Mouse (Mus musculus) forebrain, embryonic 10.5 days (tissue): ENCODE data around the gene Nqo2. TPM values are rescaled to one million over a fixed set of nuclear protein-coding genes. Genes with fewer than 3 reads are reported as not detected.
"Not testable (repeated sequence)": the region's sequence is repeated elsewhere in the genome, so short reads cannot be mapped to it uniquely, and the experiment has no call there.

ENCODE experiments used
- DNase-seq: peaks from one replicate; pipeline ENCODE4 v3.0.0-alpha.2; 2017; ENCODE audit warnings: low spot score; ENCODE audit errors: extremely low spot score
- H3K27ac ChIP-seq: fragments of 300-500 bp; sonication (generic); 2 replicates; pipeline ENCODE4 v1.5.1; 2016; ENCODE audit warnings: mild to moderate bottlenecking
- H3K27me3 ChIP-seq: fragments of 300-500 bp; sonication (generic); 2 replicates; pipeline ENCODE4 v1.6.1; 2016; ENCODE audit warnings: mild to moderate bottlenecking; ENCODE audit not compliant: poor library complexity, severe bottlenecking
- H3K36me3 ChIP-seq: fragments of 300-500 bp; sonication (generic); replicated peaks from 2 replicates; pipeline ENCODE4 v1.6.1; 2016; ENCODE audit warnings: mild to moderate bottlenecking, moderate library complexity
- H3K4me1 ChIP-seq: fragments of 300-500 bp; sonication (generic); 2 replicates; pipeline ENCODE4 v1.6.1; 2016
- H3K4me3 ChIP-seq: fragments of 300-500 bp; sonication (generic); 2 replicates; pipeline ENCODE4 v1.5.1; 2016; ENCODE audit warnings: mild to moderate bottlenecking, moderate library complexity
- H3K9me3 ChIP-seq: fragments of 300-500 bp; sonication (generic); 2 replicates; pipeline ENCODE4 v1.6.1; 2016; ENCODE audit warnings: mild to moderate bottlenecking, moderate library complexity
- WGBS: fragments of 180-500 bp; shearing (Covaris S2); methylation state at CpG from one replicate; pipeline ENCODE4 v1.1.7; 2016; 5-methylcytosine and 5-hydroxymethylcytosine counted together
- polyA plus RNA-seq: library from polyadenylated mRNA; unstranded; fragments of >200 nt; fragmentation: Nextera tagmentation; extraction: Ambion mirVana; gene quantifications from 2 replicates; pipeline ENCODE4 v1.2.1, GENCODE M21; 2016

Gene Nqo2
- 21.8 and 24.7 TPM in 2 replicates for polyA plus RNA-seq

- peak; percentile 82 for DNase-seq
- 3% methylated on average over 22 of the region's 22 CpGs for WGBS
- Histone ChIP-seq H3K27ac (peak within 1 kb of the TSS; percentile 90), H3K4me3 (peak within 1 kb of the TSS; percentile 66), H3K9me3 (no peaks in the 10 kb centered on the region), H3K36me3 (no peaks in the 10 kb centered on the region), H3K27me3 (no peaks in the 10 kb centered on the region), H3K4me1 (peaks cover 18% of the 10 kb centered on the region)
Measured at GRCm38 (mm10) chr13:33964206-33965046, at the start of gene Nqo2. TSS of gene Nqo2 (plus strand) at chr13:33964687.

GRCm38 (mm10) chr13:33921041-33921440, 43.4 kb upstream of the Nqo2 start:
- H3K4me3 ChIP-seq: no peak overlapping the region
- H3K9me3 ChIP-seq: no peaks in the 10 kb centered on the region; the same call in 1 of the 2 replicates
- no peaks in the 10 kb centered on the region for H3K27me3 ChIP-seq
- no peak overlapping the region for H3K27ac ChIP-seq
- H3K36me3 ChIP-seq: peaks cover 27% of the 10 kb centered on the region
- no peaks in the 10 kb centered on the region for H3K4me1 ChIP-seq
- 90% methylated on average over 6 of the region's 6 CpGs for WGBS
- DNase-seq: no peak

GRCm38 (mm10) chr13:33921699-33922098, 42.8 kb upstream of the Nqo2 start:
- Histone ChIP-seq H3K36me3 (peaks cover 27% of the 10 kb centered on the region), H3K27ac (no peak overlapping the region), H3K4me1 (no peaks in the 10 kb centered on the region), H3K4me3 (no peak overlapping the region), H3K27me3 (no peaks in the 10 kb centered on the region), H3K9me3 (no peaks in the 10 kb centered on the region; the same call in 1 of the 2 replicates)
- 81% methylated on average over 5 of the region's 5 CpGs for WGBS
- no peak for DNase-seq

GRCm38 (mm10) chr13:33930281-33930680, 34.2 kb upstream of the Nqo2 start:
- H3K36me3 ChIP-seq: no peaks in the 10 kb centered on the region
- DNase-seq: no peak
- peaks cover 4% of the 10 kb centered on the region for H3K4me1 ChIP-seq
- H3K27ac ChIP-seq: no peak overlapping the region
- no peak overlapping the region for H3K4me3 ChIP-seq
- H3K9me3 ChIP-seq: no peaks in the 10 kb centered on the region
- WGBS: 80% methylated on average over 2 of the region's 2 CpGs
- H3K27me3 ChIP-seq: 0 out of 2 replicates have a peak, but pooled peaks cover 5% of the 10 kb centered on the region

GRCm38 (mm10) chr13:33930912-33931311, 33.6 kb upstream of the Nqo2 start:
- WGBS: 80% methylated on average over 3 of the region's 3 CpGs
- Histone ChIP-seq H3K27me3 (0 out of 2 replicates have a peak, but pooled peaks cover 5% of the 10 kb centered on the region), H3K4me3 (no peak overlapping the region), H3K4me1 (peaks cover 10% of the 10 kb centered on the region), H3K9me3 (no peaks in the 10 kb centered on the region), H3K27ac (no peak overlapping the region), H3K36me3 (no peaks in the 10 kb centered on the region)
- DNase-seq: no peak

GRCm38 (mm10) chr13:33934743-33935142, 29.7 kb upstream of the Nqo2 start:
- Histone ChIP-seq H3K36me3 (no peaks in the 10 kb centered on the region), H3K4me3 (peak overlapping the region; percentile 72; the same call in 1 of the 2 replicates), H3K27me3 (peaks cover 13% of the 10 kb centered on the region; the same call in 1 of the 2 replicates), H3K27ac (no peak overlapping the region), H3K4me1 (peaks cover 14% of the 10 kb centered on the region), H3K9me3 (no peaks in the 10 kb centered on the region)
- WGBS: 83% methylated on average over 6 of the region's 6 CpGs
- DNase-seq: no peak

GRCm38 (mm10) chr13:33935465-33936181, 28.9 kb upstream of the Nqo2 start:
- Histone ChIP-seq H3K36me3 (no peaks in the 10 kb centered on the region), H3K4me3 (peak overlapping the region; percentile 72), H3K9me3 (no peaks in the 10 kb centered on the region), H3K4me1 (peaks cover 14% of the 10 kb centered on the region), H3K27ac (peak overlapping the region; percentile 86), H3K27me3 (peaks cover 13% of the 10 kb centered on the region; the same call in 1 of the 2 replicates)
- WGBS: under 1% methylated on average over 44 of the region's 44 CpGs
- peak; percentile 58 for DNase-seq

- H3K27ac ChIP-seq: no peak overlapping the region
- WGBS: 89% methylated on average over 5 of the region's 5 CpGs
- DNase-seq: no peak
- no peak overlapping the region for H3K4me3 ChIP-seq
- H3K27me3 ChIP-seq: peaks cover 13% of the 10 kb centered on the region; the same call in 1 of the 2 replicates
- no peaks in the 10 kb centered on the region for H3K9me3 ChIP-seq
- peaks cover 14% of the 10 kb centered on the region for H3K4me1 ChIP-seq
- no peaks in the 10 kb centered on the region for H3K36me3 ChIP-seq
Measured at GRCm38 (mm10) chr13:33937151-33937550, 27.3 kb upstream of the Nqo2 start.

- peaks cover 13% of the 10 kb centered on the region; the same call in 1 of the 2 replicates for H3K27me3 ChIP-seq
- H3K4me1 ChIP-seq: peaks cover 14% of the 10 kb centered on the region
- not testable (repeated sequence) for H3K36me3 ChIP-seq, DNase-seq, H3K27ac ChIP-seq, H3K4me3 ChIP-seq, H3K9me3 ChIP-seq
Measured at GRCm38 (mm10) chr13:33937587-33937986, 26.9 kb upstream of the Nqo2 start.

GRCm38 (mm10) chr13:33941288-33941808, 23.1 kb upstream of the Nqo2 start:
- Histone ChIP-seq H3K9me3 (no peaks in the 10 kb centered on the region), H3K27ac (no peak overlapping the region), H3K27me3 (peaks cover 5% of the 10 kb centered on the region; the same call in 1 of the 2 replicates), H3K4me3 (no peak overlapping the region), H3K4me1 (no peaks in the 10 kb centered on the region), H3K36me3 (no peaks in the 10 kb centered on the region)
- DNase-seq: no peak
- WGBS: 88% methylated on average over 5 of the region's 5 CpGs

GRCm38 (mm10) chr13:33942212-33942779, 22.2 kb upstream of the Nqo2 start:
- Histone ChIP-seq H3K27ac (no peak overlapping the region), H3K4me1 (no peaks in the 10 kb centered on the region), H3K27me3 (no peaks in the 10 kb centered on the region; the same call in 1 of the 2 replicates), H3K36me3 (no peaks in the 10 kb centered on the region), H3K9me3 (no peaks in the 10 kb centered on the region), H3K4me3 (no peak overlapping the region)
- WGBS: 48% methylated on average over 4 of the region's 4 CpGs
- no peak for DNase-seq

GRCm38 (mm10) chr13:33951308-33952074, 13.0 kb upstream of the Nqo2 start:
- Histone ChIP-seq H3K4me1 (no peaks in the 10 kb centered on the region), H3K9me3 (no peaks in the 10 kb centered on the region)
- no peak for DNase-seq

More at GRCm38 (mm10) chr13:33951308-33952074, 13.0 kb upstream of the Nqo2 start:
- no peaks in the 10 kb centered on the region for H3K27me3 ChIP-seq
- H3K36me3 ChIP-seq: no peaks in the 10 kb centered on the region
- H3K4me3 ChIP-seq: no peak overlapping the region
- 91% methylated on average over 4 of the region's 4 CpGs for WGBS
- no peak overlapping the region for H3K27ac ChIP-seq
